Mouse (Mus musculus): ENCODE results near the gene Gm45140.

Gm45140 gene

GRCm38 (mm10) chr6:87835695-87836094 lies at the start of gene Gm45140:
Gm45140 (minus strand) TSS chr6:87835795.
- ATAC-seq (ENCODE audit: low TSS enrichment) = no peak

- peak; percentile 95 for ATAC-seq (ENCODE audit: low TSS enrichment)
Measured at GRCm38 (mm10) chr6:87882816-87883215, 47.2 kb upstream of the Gm45140 start.

- no peak for ATAC-seq (ENCODE audit: low TSS enrichment)
Measured at GRCm38 (mm10) chr6:87882221-87882620, 46.6 kb upstream of the Gm45140 start.

- ATAC-seq (ENCODE audit: low TSS enrichment) = no peak
Measured at GRCm38 (mm10) chr6:87879628-87880027, 44.0 kb upstream of the Gm45140 start.

GRCm38 (mm10) chr6:87879010-87879409 lies 43.4 kb upstream of the Gm45140 start:
- no peak for ATAC-seq (ENCODE audit: low TSS enrichment)

- no peak for ATAC-seq (ENCODE audit: low TSS enrichment)
Measured at GRCm38 (mm10) chr6:87876068-87876643, 40.6 kb upstream of the Gm45140 start.

GRCm38 (mm10) chr6:87875562-87875961 lies 40.0 kb upstream of the Gm45140 start:
- ATAC-seq (ENCODE audit: low TSS enrichment) = no peak

GRCm38 (mm10) chr6:87875083-87875482 lies 39.5 kb upstream of the Gm45140 start:
- ATAC-seq (ENCODE audit: low TSS enrichment) = peak; percentile 44; the same call in 1 of the 2 replicates

GRCm38 (mm10) chr6:87873963-87874362 lies 38.4 kb upstream of the Gm45140 start:
- ATAC-seq (ENCODE audit: low TSS enrichment) = no peak

- ATAC-seq (ENCODE audit: low TSS enrichment) = no peak
Measured at GRCm38 (mm10) chr6:87873104-87873503, 37.5 kb upstream of the Gm45140 start.

- ATAC-seq (ENCODE audit: low TSS enrichment) = no peak
Measured at GRCm38 (mm10) chr6:87871240-87871639, 35.6 kb upstream of the Gm45140 start.

- no peak for ATAC-seq (ENCODE audit: low TSS enrichment)
Measured at GRCm38 (mm10) chr6:87870440-87870839, 34.8 kb upstream of the Gm45140 start.

GRCm38 (mm10) chr6:87868871-87869506 lies 33.4 kb upstream of the Gm45140 start:
- ATAC-seq (ENCODE audit: low TSS enrichment) = peak; percentile 58; the same call in 1 of the 2 replicates

- ATAC-seq (ENCODE audit: low TSS enrichment) = 0 out of 2 replicates have a peak, but pooled peaks have one; percentile 9
Measured at GRCm38 (mm10) chr6:87867256-87867655, 31.7 kb upstream of the Gm45140 start.

- no peak for ATAC-seq (ENCODE audit: low TSS enrichment)
Measured at GRCm38 (mm10) chr6:87866211-87866610, 30.6 kb upstream of the Gm45140 start.

GRCm38 (mm10) chr6:87857071-87857470 lies 21.5 kb upstream of the Gm45140 start:
- peak; percentile 97 for ATAC-seq (ENCODE audit: low TSS enrichment)

GRCm38 (mm10) chr6:87853446-87853845 lies 17.9 kb upstream of the Gm45140 start:
- no peak for ATAC-seq (ENCODE audit: low TSS enrichment)

- no peak for ATAC-seq (ENCODE audit: low TSS enrichment)
Measured at GRCm38 (mm10) chr6:87851871-87852270, 16.3 kb upstream of the Gm45140 start.

- peak; percentile 94 for ATAC-seq (ENCODE audit: low TSS enrichment)
Measured at GRCm38 (mm10) chr6:87850900-87851614, 15.5 kb upstream of the Gm45140 start, which contains the start of gene Cnbp. Cnbp (minus strand) TSS chr6:87851106.

- peak; percentile 62 for ATAC-seq (ENCODE audit: low TSS enrichment)
Measured at GRCm38 (mm10) chr6:87850155-87850899, 14.7 kb upstream of the Gm45140 start.

- no peak for ATAC-seq (ENCODE audit: low TSS enrichment)
Measured at GRCm38 (mm10) chr6:87849780-87850154, 14.2 kb upstream of the Gm45140 start.

- ATAC-seq (ENCODE audit: low TSS enrichment) = no peak
Measured at GRCm38 (mm10) chr6:87846813-87847212, 11.2 kb upstream of the Gm45140 start.
